Mouse (Mus musculus) layer of hippocampus, adult 6 months (tissue): ENCODE results near the gene Wdr92. TPM values are rescaled to one million over a fixed set of nuclear protein-coding genes. Genes with fewer than 3 reads are reported as not detected.

ENCODE experiments used
- long read RNA-seq, 2 experiments: library from polyadenylated mRNA; unstranded; transcript quantifications; one replicate each; pipeline ENCODE4 v2.0.0; 2019 to 2020
- polyA plus RNA-seq: library from polyadenylated mRNA; unstranded; fragments of <200 nt; fragmentation: Nextera tagmentation; gene quantifications from 2 replicates; pipeline ENCODE4 v1.2.3, GENCODE M21; 2021

Gene Wdr92
- polyA plus RNA-seq: 9.3 and 11.8 TPM in 2 replicates
- long read RNA-seq, experiment 1, transcript Wdr92-201 (8 exons, 2,002 nt): major isoform, 14 of 44 reads
- long read RNA-seq, experiment 1, partial matches to known transcripts: 1 of 44 reads
- long read RNA-seq, experiment 1, other reads (novel, unspliced or antisense): 29 of 44 reads
- long read RNA-seq, experiment 2, transcript Wdr92-201 (8 exons, 2,002 nt): major isoform, 59 of 73 reads
- long read RNA-seq, experiment 2, partial matches to known transcripts: 2 of 73 reads
- long read RNA-seq, experiment 2, other reads (novel, unspliced or antisense): 12 of 73 reads

GRCm38 (mm10) chr11:17181807-17182206, at the start of gene Wdr92:
TSS of gene Wdr92 (plus strand) at chr11:17182107.

GRCm38 (mm10) chr11:17158858-17159737, 22.8 kb upstream of the Wdr92 start, which contains the start of gene Ppp3r1:
TSS of gene Ppp3r1 (plus strand) at chr11:17159263.

GRCm38 (mm10) chr11:17211258-17212140, 29.6 kb downstream of the Wdr92 start, which contains the start of gene Pno1:
TSS of gene Pno1 (minus strand) at chr11:17211568.

GRCm38 (mm10) chr11:17257443-17257842, 75.5 kb downstream of the Wdr92 start, which contains the start of gene C1d:
TSS of gene C1d (plus strand) at chr11:17257579.

Other genes with a start within 250 kb of the Wdr92 start
- gene Fbxo48, start 230.7 kb upstream of the Wdr92 start, polyA plus RNA-seq: 0.06 and 0.23 TPM in 2 replicates
- 136 and 154 TPM in 2 replicates for gene Cnrip1, start 130.5 kb upstream of the Wdr92 start, polyA plus RNA-seq
- gene Plek, start 129.7 kb upstream of the Wdr92 start, polyA plus RNA-seq: 4.4 and 5.3 TPM in 2 replicates
- 161 and 239 TPM in 2 replicates for gene Ppp3r1, start 22.8 kb upstream of the Wdr92 start, polyA plus RNA-seq
- 46.9 and 49.7 TPM in 2 replicates for gene Pno1, start 29.5 kb downstream of the Wdr92 start, polyA plus RNA-seq
- 82.2 and 89.6 TPM in 2 replicates for gene C1d, start 75.5 kb downstream of the Wdr92 start, polyA plus RNA-seq